Mouse (Mus musculus) lung, postnatal 0 days (tissue): Measurements from ENCODE around the gene Tmem43.

Experiments used
- CTCF ChIP-seq: IDR thresholded peaks from 2 replicates; pipeline ENCODE4 v1.5.1; 2016; ENCODE audit warnings: antibody characterized with exemption, mild to moderate bottlenecking
- EP300 ChIP-seq: IDR thresholded peaks from 2 replicates; pipeline ENCODE4 v1.6.1; 2016; ENCODE audit warnings: antibody characterized with exemption, mild to moderate bottlenecking, control low read depth

GRCm38 (mm10) chr6:91441145-91441662 is 32.3 kb upstream of the Tmem43 start:
- TF ChIP-seq CTCF (no peak), EP300 (no peak)
